Mouse (Mus musculus) kidney, postnatal 14 days (tissue): Measurements from ENCODE around the gene Mpped1.

ENCODE experiments used
- DNase-seq: peaks from one replicate; pipeline ENCODE4 v3.0.0; 2022; ENCODE audit warnings: mixed read lengths

Mpped1 gene

GRCm38 (mm10) chr15:83892871-83893270, 113.6 kb downstream of the Mpped1 start:
- DNase-seq = no peak

- no peak for DNase-seq
These were observed 115.0 kb downstream of the Mpped1 start for GRCm38 (mm10) chr15:83894261-83894660.

- no peak for DNase-seq
These were observed 116.7 kb downstream of the Mpped1 start for GRCm38 (mm10) chr15:83896011-83896410.

- DNase-seq = no peak
These were observed 118.0 kb downstream of the Mpped1 start for GRCm38 (mm10) chr15:83897286-83897685.

GRCm38 (mm10) chr15:83906472-83906871, 127.2 kb downstream of the Mpped1 start:
- DNase-seq = no peak
